Mouse (Mus musculus) olfactory bulb, adult 2 months (tissue): ENCODE results near the gene Slc39a11. TPM values are rescaled to one million over a fixed set of nuclear protein-coding genes. Genes with fewer than 3 reads are reported as not detected.

ENCODE experiments used
- H3K27ac ChIP-seq: fragments of 200-500 bp; 2 replicates; pipeline ENCODE4 v1.5.1; 2012; ENCODE audit warnings: low read depth, low read length; ENCODE audit not compliant: insufficient read depth
- H3K4me1 ChIP-seq: fragments of 200-500 bp; 2 replicates; pipeline ENCODE4 v1.6.1; 2012; ENCODE audit warnings: low read length; ENCODE audit not compliant: control insufficient read depth, insufficient read depth
- H3K4me3 ChIP-seq: fragments of 200-500 bp; 2 replicates; pipeline ENCODE4 v1.5.1; 2012; ENCODE audit warnings: mild to moderate bottlenecking, low read depth, low read length, moderate library complexity; ENCODE audit not compliant: insufficient read depth
- CTCF ChIP-seq: fragments of 200-500 bp; IDR thresholded peaks from 2 replicates; pipeline ENCODE4 v1.5.1; 2012; ENCODE audit warnings: low read depth, mild to moderate bottlenecking, low read length, moderate library complexity; ENCODE audit not compliant: insufficient read depth
- POLR2A ChIP-seq: fragments of 200-500 bp; IDR thresholded peaks from 2 replicates; pipeline ENCODE4 v1.6.1; 2012; ENCODE audit warnings: mild to moderate bottlenecking, low read depth, low read length, moderate library complexity; ENCODE audit not compliant: insufficient read depth
- WGBS: fragments of 180-500 bp; shearing (Covaris S2); methylation state at CpG from one replicate; pipeline ENCODE4 v1.1.7; 2018; 5-methylcytosine and 5-hydroxymethylcytosine counted together
- polyA plus RNA-seq: library from polyadenylated mRNA; stranded (reverse); fragments of >200 nt; gene quantifications from 2 replicates; pipeline ENCODE4 v1.2.4, GENCODE M21; 2012; ENCODE audit warnings: low replicate concordance; ENCODE audit not compliant: missing spikeins, insufficient read depth, insufficient read length

Slc39a11 gene
- polyA plus RNA-seq, 1 experiment = not detected

DNA sequence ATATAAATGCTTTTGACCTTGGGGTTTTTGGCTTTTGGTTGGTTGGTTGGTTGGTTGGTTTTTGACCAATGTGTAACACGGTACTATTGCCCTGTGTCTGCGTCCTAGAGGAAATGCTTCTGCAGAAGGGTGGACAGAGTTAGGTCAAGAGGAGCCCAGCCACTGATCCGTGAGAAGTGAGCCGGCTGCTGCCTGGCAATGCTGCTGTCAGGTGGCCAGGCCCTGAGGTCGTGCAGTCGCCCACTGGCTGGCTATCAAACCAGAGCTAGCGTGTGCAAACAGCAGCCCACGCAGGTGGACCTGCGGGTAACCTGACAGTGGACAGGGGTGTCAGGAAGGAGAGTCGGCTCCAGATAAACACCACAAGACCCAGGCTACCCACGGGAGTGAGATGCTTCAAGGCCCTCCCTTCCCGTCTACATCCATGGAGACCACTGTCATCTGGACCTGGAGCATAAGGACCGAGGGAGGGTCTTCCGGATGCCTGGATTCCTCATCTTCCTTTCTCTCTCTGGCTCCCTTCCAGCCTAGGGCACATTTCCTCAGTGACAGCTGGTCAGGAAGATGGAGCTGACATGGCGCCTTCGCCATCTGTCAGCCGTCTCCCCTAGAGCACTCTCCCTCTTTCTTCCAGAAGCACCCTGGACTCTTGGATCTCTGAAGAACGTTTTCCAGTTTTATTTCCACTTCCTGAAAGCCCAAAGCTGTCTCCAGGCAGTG, 49.2 kb downstream of the Slc39a11 start:
- Histone ChIP-seq H3K4me1 (no peaks in the 10 kb centered on the region; the same call in 1 of the 2 replicates), H3K27ac (no peak overlapping the region), H3K4me3 (no peak overlapping the region)
- TF ChIP-seq CTCF (no peak), POLR2A (no peak)
- WGBS = 93% methylated on average over 18 of the region's 18 CpGs

GRCm38 (mm10) chr11:113597632-113598031, 52.2 kb downstream of the Slc39a11 start:
- no peaks in the 10 kb centered on the region; the same call in 1 of the 2 replicates for H3K4me1 ChIP-seq
- H3K27ac ChIP-seq = no peak overlapping the region
- no peak for TF ChIP-seq CTCF
- TF ChIP-seq POLR2A = no peak
- 96% methylated on average over 3 of the region's 3 CpGs for WGBS
- no peak overlapping the region for H3K4me3 ChIP-seq

DNA sequence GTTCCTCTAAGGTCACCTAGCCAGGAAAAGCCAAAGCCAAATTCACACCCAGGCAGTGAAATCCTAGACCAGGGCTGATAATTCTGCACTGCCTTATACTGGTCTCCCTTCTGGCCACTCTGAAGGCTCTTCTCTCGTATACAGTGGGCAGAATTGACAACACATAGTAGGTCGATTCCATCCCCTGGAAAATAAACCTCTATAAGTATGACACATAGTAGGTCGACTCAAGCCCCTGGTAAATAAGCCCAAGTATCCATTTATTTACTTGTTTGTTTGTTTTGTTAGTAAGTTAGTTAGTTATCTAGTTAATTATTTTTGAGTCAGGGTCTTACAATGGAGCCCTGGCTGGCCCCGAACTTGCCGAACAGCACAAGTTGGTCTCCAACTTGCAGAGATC, 54.7 kb downstream of the Slc39a11 start:
- H3K27ac ChIP-seq = no peak overlapping the region
- no peak overlapping the region for H3K4me3 ChIP-seq
- 87% methylated on average over 5 of the region's 5 CpGs for WGBS
- no peaks in the 10 kb centered on the region for H3K4me1 ChIP-seq
- TF ChIP-seq POLR2A = no peak
- no peak for TF ChIP-seq CTCF

DNA sequence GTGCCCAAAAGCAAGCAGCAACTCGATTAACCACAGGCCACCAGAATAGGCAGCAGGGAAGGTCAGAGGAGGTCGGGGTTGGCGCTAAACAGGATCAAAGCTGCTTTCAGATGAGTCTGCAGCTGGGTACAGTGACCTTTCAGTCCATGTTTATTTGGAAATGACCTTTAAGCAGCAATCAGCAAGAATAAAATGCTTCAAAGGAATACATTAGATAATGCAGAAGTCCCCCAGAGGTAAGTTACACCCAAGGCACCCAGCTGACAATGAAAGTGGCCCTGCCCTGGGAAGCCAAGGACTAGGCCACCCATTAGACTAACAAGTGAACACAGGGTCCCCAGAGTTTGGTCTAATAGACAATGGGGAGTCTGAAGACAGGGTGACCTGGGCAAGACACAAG, 60.9 kb downstream of the Slc39a11 start:
- WGBS = 62% methylated on average over 3 of the region's 3 CpGs
- Histone ChIP-seq H3K27ac (no peak overlapping the region), H3K4me1 (peaks cover 7% of the 10 kb centered on the region), H3K4me3 (no peak overlapping the region)
- TF ChIP-seq POLR2A = no peak
- TF ChIP-seq CTCF = no peak

GRCm38 (mm10) chr11:113586423-113586822, 63.5 kb downstream of the Slc39a11 start:
- Histone ChIP-seq H3K4me3 (no peak overlapping the region), H3K4me1 (peaks cover 9% of the 10 kb centered on the region), H3K27ac (no peak overlapping the region)
- TF ChIP-seq POLR2A = no peak
- TF ChIP-seq CTCF = no peak
- WGBS = 71% methylated on average over 6 of the region's 6 CpGs

DNA sequence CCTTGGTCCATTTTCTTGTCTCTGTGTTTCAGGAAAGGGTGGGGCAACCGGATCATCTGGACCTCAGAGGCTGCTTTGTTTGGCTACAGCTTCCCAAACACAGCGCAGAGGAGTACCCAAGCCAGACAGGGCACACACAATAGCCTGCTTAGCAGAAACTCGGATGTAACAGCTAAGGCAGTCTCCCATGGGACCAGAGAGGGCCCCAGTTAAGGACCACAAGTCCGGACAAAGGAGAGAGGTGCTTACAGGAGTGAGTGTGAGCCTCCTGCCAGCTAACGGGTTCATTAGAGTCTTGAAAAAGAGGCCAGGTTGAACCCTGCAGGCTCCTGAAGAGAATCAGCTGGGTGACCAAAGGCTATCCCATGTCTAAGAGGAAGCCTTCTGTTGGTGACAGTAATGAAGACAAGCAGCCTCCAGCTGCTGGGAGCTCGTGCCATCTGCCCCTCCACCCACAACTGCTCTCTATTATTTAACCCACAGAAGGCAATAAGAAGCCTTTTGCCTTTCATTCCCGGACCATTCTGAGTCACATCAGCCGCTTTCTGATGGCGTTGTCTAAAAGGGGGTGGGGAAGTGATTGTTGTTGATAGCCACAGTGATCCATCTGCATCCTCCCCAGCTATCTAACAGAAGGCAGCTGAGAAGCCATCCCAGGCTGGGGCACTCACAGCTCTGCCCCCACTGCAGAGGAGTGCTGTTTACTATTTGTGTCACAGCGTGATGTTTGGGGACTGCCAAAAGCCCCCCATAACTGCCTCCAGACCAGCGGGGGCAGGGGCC, 65.8 kb downstream of the Slc39a11 start:
- 59% methylated on average over 11 of the region's 11 CpGs for WGBS
- no peak for TF ChIP-seq CTCF
- TF ChIP-seq POLR2A = no peak
- Histone ChIP-seq H3K4me3 (no peak overlapping the region), H3K27ac (no peak overlapping the region), H3K4me1 (peaks cover 9% of the 10 kb centered on the region)

- Histone ChIP-seq H3K4me1 (no peaks in the 10 kb centered on the region), H3K27ac (no peak overlapping the region), H3K4me3 (no peak overlapping the region)
- WGBS = 92% methylated on average over 4 of the region's 4 CpGs
- TF ChIP-seq CTCF (no peak), POLR2A (no peak)
These were observed 72.7 kb downstream of the Slc39a11 start for GRCm38 (mm10) chr11:113577221-113577620.

DNA sequence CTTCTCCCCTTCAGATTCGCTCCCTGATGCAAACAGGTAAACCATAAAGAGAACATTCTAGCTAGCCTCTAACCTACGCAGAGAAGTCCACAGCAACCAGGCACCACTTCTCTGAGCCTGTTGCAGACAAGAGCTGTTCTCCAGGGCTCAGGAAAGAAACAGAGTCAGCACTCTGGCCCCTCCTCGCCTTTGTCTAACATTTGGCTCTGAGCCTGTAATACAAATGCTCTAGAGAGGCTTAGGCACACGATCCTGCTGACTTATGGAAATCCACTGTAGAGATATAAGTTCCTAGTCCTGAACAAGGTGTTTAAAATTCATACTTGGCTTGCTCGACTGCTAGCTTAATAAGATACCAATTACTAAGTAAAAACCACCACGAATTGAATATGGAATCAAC, 77.2 kb downstream of the Slc39a11 start:
- Histone ChIP-seq H3K4me1 (no peaks in the 10 kb centered on the region), H3K4me3 (no peak overlapping the region), H3K27ac (no peak overlapping the region)
- WGBS = 65% methylated on average over 6 of the region's 6 CpGs
- TF ChIP-seq POLR2A (no peak), CTCF (no peak)

DNA sequence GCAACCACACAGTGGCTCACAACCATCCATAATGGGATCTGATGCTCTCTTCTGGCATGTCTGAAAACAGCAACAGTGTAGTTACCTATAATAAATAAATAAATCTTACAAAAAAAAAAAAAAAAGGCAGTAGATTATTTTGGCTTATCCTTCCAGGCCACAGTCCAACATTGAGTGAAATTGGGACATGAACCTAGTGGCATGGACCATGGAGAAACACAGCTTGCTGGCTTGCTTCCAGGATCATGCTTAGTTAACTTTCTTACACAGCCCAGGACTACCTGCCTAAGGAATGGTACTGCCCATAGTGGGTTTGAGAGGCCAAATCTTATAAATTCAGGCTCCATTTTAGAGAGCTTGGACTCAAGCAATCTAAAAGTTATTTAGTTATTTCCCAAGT, 78.3 kb downstream of the Slc39a11 start:
- no peaks in the 10 kb centered on the region for H3K4me1 ChIP-seq
- no peak overlapping the region for H3K4me3 ChIP-seq
- TF ChIP-seq POLR2A = no peak
- no peak overlapping the region for H3K27ac ChIP-seq
